Mouse (Mus musculus): Measurements from ENCODE around the gene Med13l.

GRCm38 (mm10) chr5:118652611-118653010 lies 92.1 kb downstream of the Med13l start:
- TF ChIP-seq GATA1 (IDR thresholded peaks at IDR 0.05; ENCODE audit: borderline replicate concordance, low read length) = no peak
- TF ChIP-seq FLI1 (IDR thresholded peaks at IDR 0.05; ENCODE audit: low read length) = no peak
